Mouse (Mus musculus) bone marrow macrophage, adult 2 months (primary cell): ENCODE measurements around the gene Arid1b. TPM values are rescaled to one million over a fixed set of nuclear protein-coding genes. Genes with fewer than 3 reads are reported as not detected.

Source experiments
- H3K27ac ChIP-seq: 2 replicates; pipeline ENCODE4 v1.5.1; 2012; ENCODE audit warnings: low read depth, low read length; ENCODE audit not compliant: insufficient read depth
- H3K4me1 ChIP-seq: 2 replicates; pipeline ENCODE4 v1.6.1; 2012; ENCODE audit warnings: low read length; ENCODE audit not compliant: control insufficient read depth, insufficient read depth
- H3K4me3 ChIP-seq: 2 replicates; pipeline ENCODE4 v1.5.1; 2012; ENCODE audit warnings: mild to moderate bottlenecking, low read length, moderate library complexity; ENCODE audit not compliant: insufficient read depth
- CTCF ChIP-seq: IDR thresholded peaks from 2 replicates; pipeline ENCODE4 v1.5.1; 2012; ENCODE audit warnings: low read depth, mild to moderate bottlenecking, low read length, moderate library complexity
- POLR2A ChIP-seq: IDR thresholded peaks from 2 replicates; pipeline ENCODE4 v1.6.1; 2012; ENCODE audit warnings: mild to moderate bottlenecking, low read depth, low read length, borderline replicate concordance
- polyA plus RNA-seq: library from polyadenylated mRNA; stranded (reverse); fragments of >200 nt; gene quantifications from 2 replicates; pipeline ENCODE4 v1.2.4, GENCODE M21; 2012; ENCODE audit not compliant: missing spikeins, insufficient read depth, insufficient read length

Gene Arid1b
- polyA plus RNA-seq, 1 experiment: 25.8 TPM

DNA sequence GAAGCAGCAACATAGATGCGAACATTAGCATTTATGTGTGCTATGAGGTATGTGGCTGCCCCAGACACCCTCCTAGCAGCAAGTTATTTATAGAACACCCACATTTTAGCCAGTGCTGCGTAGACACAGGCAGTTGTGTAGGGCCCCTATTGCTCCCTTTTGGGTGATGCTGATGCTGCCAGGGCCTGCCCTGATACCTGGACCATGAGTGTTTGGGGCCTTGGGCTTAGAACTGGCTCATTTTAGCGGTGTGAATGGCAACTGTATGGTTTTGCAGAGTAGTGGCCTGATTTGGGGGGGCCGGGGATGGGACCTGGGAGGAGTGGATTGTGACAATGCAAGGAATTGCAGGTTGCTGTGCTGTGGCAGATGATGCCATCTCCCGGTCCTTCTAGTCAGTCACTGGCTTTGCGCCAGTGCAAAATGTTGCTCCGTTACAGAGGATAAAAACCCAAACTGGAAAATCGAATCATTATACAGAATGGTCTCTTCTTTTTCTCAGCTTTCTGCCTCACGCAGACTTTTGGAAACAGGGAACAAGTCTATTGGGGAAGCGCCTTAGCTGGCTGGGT is 8.9 kb downstream of the Arid1b start:
- peaks cover 55% of the 10 kb centered on the region for H3K4me1 ChIP-seq
- no peak for TF ChIP-seq POLR2A
- no peak for TF ChIP-seq CTCF
- H3K27ac ChIP-seq: no peak overlapping the region
- no peak overlapping the region for H3K4me3 ChIP-seq

DNA sequence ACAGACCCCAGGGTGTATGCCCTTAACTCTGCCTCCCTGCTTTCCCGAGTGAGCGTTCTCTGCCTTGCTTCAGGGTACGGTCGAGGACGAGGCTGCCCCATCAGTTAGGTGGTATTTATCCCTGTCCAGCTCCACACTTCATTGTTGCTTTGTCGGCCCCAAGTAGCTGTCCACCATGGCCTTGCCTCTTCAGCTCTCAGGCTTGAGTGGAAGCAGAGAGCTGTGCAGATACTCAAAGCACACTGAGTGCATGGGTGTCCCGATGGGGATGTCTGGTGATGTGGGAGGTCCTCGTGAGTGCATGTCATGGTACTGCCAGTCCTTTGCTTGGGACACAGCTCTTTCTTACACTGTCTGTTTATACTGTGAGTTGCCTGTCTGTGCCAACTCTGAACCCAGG is 10.1 kb downstream of the Arid1b start:
- Histone ChIP-seq H3K4me1 (peaks cover 60% of the 10 kb centered on the region), H3K27ac (no peak overlapping the region), H3K4me3 (peak overlapping the region; percentile 51)
- TF ChIP-seq CTCF (no peak), POLR2A (no peak)

GRCm38 (mm10) chr17:5004706-5005105 is 10.6 kb downstream of the Arid1b start:
- Histone ChIP-seq H3K27ac (0 out of 2 replicates have a peak overlapping the region, but pooled peaks have one; percentile 14), H3K4me1 (peaks cover 63% of the 10 kb centered on the region), H3K4me3 (peak overlapping the region; percentile 51)
- TF ChIP-seq POLR2A: no peak
- TF ChIP-seq CTCF: no peak

DNA sequence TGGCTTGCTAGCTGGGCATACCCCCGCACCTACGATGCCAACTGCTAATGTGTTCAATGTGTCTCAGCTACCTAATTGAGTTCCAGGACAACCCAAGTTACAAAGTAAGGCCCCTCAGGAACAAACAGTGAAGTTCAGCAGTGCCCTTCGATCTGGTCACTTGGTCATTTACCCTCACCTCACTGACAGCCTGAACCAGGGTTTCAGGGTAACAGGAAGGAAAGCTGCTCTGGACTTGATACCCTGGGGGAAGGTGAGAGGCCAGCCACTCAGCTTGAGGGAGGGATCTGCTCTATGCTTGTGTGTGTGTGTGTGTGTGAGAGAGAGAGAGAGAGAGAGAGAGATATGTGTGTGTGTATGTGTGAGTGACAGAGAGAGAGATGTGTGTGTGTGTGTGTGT is 11.2 kb downstream of the Arid1b start:
- Histone ChIP-seq H3K4me3 (peak overlapping the region; percentile 51; the same call in 1 of the 2 replicates), H3K27ac (no peak overlapping the region), H3K4me1 (peaks cover 62% of the 10 kb centered on the region)
- TF ChIP-seq POLR2A (no peak), CTCF (no peak)

GRCm38 (mm10) chr17:5007156-5007658 is 13.1 kb downstream of the Arid1b start:
- no peak overlapping the region for H3K4me3 ChIP-seq
- H3K4me1 ChIP-seq: peaks cover 46% of the 10 kb centered on the region
- TF ChIP-seq CTCF (no peak), POLR2A (no peak)
- H3K27ac ChIP-seq: no peak overlapping the region

GRCm38 (mm10) chr17:5008236-5008635 is 14.1 kb downstream of the Arid1b start:
- Histone ChIP-seq H3K27ac (no peak overlapping the region), H3K4me1 (peaks cover 37% of the 10 kb centered on the region), H3K4me3 (no peak overlapping the region)
- TF ChIP-seq POLR2A (no peak), CTCF (no peak)

- Histone ChIP-seq H3K27ac (no peak overlapping the region), H3K4me3 (no peak overlapping the region), H3K4me1 (peaks cover 33% of the 10 kb centered on the region)
- no peak for TF ChIP-seq CTCF
- no peak for TF ChIP-seq POLR2A
Observed at GRCm38 (mm10) chr17:5008761-5009160, 14.6 kb downstream of the Arid1b start.

- Histone ChIP-seq H3K4me3 (no peak overlapping the region), H3K4me1 (peaks cover 30% of the 10 kb centered on the region), H3K27ac (no peak overlapping the region)
- TF ChIP-seq POLR2A (no peak), CTCF (no peak)
Observed at GRCm38 (mm10) chr17:5009526-5010260, 15.6 kb downstream of the Arid1b start.

DNA sequence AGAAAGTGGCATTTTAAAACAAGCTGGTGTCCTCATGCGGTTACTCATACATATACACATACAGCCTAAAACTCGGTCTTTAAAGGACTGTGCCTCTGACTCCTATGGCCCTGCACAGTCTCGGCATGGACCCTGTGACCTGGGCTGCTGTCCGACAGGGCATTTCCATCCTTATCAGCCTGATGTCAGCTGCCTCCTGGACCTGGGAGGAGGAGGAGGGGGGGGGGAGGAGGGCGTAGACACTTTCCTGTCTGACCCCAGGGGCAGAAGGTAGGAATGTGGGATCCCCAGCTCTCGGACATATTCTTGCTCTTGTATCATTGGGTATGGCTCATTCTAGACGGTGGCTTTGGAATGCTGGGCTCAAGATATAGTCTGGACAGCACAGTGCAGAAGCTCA is 16.6 kb downstream of the Arid1b start:
- Histone ChIP-seq H3K27ac (no peak overlapping the region), H3K4me1 (peaks cover 21% of the 10 kb centered on the region), H3K4me3 (no peak overlapping the region)
- TF ChIP-seq POLR2A: no peak
- no peak for TF ChIP-seq CTCF

DNA sequence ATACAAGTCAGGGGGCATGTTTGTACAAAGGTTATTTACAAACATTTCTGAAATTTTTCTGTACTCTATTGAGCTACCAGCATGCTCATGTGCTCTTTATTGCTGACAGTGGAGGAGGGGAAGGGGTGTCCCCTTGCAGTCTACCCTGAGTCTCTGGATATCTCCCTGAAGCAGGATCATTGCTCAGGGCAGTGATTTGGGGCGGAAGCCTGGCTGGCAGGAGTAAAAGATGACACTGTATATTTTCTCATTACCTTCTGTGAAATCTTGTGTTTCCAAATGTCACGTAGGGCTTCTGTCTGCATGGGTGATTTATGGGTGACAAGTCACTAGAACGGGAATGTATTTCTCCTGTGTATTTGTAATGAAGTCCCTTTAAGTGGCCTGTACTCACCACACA is 18.0 kb downstream of the Arid1b start:
- Histone ChIP-seq H3K4me1 (peaks cover 18% of the 10 kb centered on the region), H3K4me3 (no peak overlapping the region), H3K27ac (no peak overlapping the region)
- TF ChIP-seq POLR2A: no peak
